Mouse (Mus musculus) erythroblast, embryonic 14.5 days (primary cell): Measurements from ENCODE around the gene Tuba8.

Experiments
- GATA1 ChIP-seq: IDR thresholded peaks from 2 replicates; pipeline ENCODE4 v1.6.1; 2012; ENCODE audit warnings: low read length, inconsistent platforms, mixed read lengths
- TAL1 ChIP-seq: IDR thresholded peaks from 3 replicates; pipeline ENCODE4 v1.6.1; 2012; ENCODE audit warnings: low read length, inconsistent platforms, mixed read lengths

- TF ChIP-seq GATA1 (no peak), TAL1 (no peak)
These were observed 16.2 kb downstream of the Tuba8 start for GRCm38 (mm10) chr6:121226744-121227143.
